Mouse (Mus musculus) gastrocnemius, postnatal 14 days (tissue): ENCODE data around the gene Ankrd65. TPM values are rescaled to one million over a fixed set of nuclear protein-coding genes. Genes with fewer than 3 reads are reported as not detected.
A peak's percentile ranks its signal among the peaks of the same experiment; 100 is the strongest.

Experiments
- DNase-seq: peaks from one replicate; pipeline ENCODE4 v3.0.0; 2021; ENCODE audit warnings: mixed read lengths
- intact Hi-C: fragments of 180-260 bp; cut with DNase I; formaldehyde crosslinking; loops from one replicate; pipeline ENCODE4 v1.15.1; 2025; ENCODE audit warnings: low total_unique reads
- total RNA-seq, 2 experiments: library from RNA; stranded (reverse); gene quantifications; 2 replicates each; pipeline ENCODE4 v1.2.3; 2021

Ankrd65 gene
- total RNA-seq, 2 experiments from 2014 or later, result not detected

DNA sequence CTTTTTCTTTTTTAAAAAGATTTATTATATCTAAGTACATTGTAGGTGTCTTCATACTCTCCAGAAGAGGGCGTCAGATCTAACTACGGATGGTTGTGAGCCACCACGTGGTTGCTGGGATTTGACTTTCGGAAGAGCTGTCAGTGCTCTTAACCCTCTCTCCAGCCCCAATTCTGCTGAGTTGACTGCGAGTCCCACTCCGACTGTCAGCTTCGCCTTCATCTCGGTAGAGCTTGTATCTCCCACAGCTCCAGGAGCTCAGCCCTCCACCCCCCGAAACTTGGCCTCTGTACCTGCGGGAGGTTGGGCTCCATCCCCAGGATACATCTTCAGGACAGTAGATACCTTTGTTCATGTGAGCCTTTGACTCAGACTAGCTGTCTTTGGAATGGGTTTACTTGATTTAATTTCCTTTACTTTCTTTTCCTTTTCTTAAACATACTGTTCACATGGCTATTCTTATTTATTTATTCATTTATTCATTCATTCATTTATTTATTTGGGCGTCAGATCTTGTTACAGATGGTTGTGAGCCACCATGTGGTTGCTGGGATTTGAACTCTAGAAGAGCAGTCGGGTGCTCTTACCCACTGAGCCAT lies 12.6 kb downstream of the Ankrd65 start, which contains the start of gene Mrpl20:
Mrpl20 (plus strand) TSS at position 138 of the 599 bp plus-strand sequence.
- intact Hi-C loops, result no loop called here
- DNase-seq, result no peak

DNA sequence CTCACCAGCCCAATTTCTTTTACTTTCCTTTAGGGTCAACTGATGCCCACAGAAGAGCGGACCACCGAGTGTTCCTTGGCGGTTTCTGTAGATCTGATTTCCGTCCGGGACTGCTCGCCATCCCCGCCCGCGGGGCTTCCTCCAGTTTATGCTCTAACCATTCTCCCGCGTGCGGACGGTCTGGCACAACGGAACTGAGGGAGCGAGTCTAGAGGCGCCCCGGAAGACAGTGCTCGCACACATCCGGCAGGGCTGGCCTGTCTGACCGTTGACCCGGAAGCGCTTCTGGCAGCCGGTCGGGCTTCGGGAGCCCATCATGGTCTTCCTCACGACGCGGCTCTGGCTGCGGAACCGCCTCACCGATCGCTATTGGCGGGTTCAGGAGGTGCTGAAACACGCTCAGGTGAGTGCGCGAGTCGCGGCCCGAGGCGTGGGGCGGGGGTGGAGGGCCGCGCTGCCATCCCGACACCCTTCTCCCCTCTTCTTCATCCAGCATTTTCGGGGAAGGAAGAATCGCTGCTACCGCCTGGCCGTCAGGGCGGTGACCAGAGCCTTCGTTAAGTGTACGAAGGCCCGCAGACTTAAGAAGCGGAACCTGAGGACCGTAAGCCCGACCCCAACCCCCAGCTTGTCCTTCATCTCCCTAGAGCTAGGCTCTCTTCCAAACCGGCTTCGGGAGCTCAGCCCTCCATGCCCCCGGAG lies 13.3 kb downstream of the Ankrd65 start:
- DNase-seq, result peak; percentile 97
- intact Hi-C loops, result no loop called here

DNA sequence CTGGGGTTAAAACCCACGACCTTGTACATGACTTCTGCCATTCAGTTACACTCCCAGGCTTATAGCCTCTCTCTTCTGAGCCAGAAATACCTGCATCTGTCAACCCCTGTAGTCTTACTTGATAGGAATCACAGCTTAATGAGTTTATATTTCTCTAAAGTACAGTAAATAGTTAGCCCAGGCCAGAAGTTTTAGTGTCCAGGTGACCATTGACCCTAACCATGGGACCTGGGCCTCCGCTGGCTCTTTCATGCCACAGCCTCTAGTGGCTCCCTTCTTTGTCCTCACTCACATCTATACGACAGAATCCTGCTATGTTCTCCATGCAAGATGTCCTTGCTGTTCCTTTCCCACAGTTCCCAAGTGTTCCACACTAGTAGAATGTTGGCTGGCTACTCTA lies 17.6 kb downstream of the Ankrd65 start:
- no peak for DNase-seq

DNA sequence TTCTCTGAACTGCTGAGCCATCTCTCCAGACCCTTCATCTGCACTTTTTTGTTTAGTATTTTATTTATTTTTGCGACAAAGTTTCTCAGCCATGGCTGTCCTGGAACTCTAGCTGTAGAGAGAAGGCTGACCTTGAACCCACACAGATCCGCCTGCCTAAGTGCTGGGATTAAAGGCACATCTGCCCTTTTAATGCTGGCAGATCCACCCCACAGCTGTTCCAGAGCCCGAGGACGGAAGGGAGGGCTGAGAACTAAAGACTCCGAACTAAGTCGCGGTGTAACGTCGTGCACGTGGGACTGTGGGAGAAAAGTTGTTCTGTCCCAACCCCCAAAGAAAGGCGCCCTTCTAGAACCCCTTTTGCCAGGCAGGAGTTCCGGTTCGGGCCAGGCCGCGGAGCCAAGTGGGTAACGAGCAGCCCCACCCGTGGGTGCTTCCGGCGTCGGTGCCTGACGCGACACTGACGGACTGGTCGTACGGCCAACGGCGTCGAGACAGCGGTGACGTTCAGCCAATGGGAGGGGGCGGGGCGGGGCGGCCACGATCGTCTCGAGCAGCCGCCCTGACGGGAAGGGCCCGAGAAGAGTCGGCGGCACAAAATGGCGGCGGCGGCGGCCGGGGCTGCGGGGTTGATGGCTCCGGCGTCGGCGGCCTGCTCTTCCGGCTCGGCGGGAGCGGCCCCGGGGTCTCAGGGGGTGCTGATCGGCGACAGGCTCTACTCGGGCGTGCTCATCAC lies 21.9 kb downstream of the Ankrd65 start, which contains the start of gene Ccnl2:
Ccnl2 (plus strand) TSS at position 561 of the 736 bp plus-strand sequence.
- intact Hi-C loops, result no loop called here
- peak; percentile 95 for DNase-seq

More for the DNA sequence above, 17.6 kb downstream of the Ankrd65 start:
- intact Hi-C loops, result no loop called here

DNA sequence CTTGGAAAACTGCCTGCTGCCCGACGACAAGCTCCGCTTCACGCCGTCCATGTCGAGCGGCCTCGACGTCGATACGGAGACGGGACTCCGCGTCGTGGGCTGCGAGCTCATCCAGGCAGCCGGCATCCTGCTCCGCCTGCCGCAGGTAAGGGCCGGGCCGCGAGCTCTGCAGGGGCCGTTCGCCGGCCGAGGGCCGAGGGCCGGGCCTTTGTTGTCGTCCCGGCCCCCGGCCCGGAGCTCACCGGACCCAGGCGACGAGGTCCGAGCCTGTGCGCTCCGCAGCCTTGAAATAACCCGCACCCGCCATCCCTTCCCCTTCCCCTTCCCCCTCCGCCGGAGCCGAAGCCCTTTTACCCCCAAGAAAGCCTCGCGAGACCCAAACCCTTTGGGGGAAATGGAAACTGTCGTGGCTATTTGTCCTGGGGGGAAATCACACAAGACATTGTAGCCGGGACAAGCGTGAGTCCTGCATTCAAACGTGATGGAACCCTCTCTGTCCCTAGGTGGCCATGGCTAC lies 22.5 kb downstream of the Ankrd65 start:
- intact Hi-C loops, result no loop called here
- peak; percentile 33 for DNase-seq

DNA sequence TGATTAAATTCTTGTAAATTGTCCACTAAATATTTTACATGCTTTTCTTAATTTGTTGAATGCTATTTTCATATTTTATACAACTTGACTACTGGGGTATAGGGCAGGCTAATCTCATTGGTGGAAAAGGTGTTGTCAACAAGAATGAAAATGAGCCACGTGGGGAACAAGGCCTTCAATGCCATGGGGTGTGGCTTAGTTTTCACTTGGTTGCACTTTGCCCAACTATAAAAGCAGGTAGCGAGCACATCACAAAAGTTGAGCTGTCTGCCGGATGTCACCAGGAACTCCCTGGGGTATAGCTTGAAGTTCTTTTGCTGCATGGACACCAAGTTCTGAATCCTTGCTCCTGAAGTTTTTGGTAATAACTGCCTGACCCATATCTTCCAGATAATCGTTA lies 27.3 kb downstream of the Ankrd65 start:
- DNase-seq, result no peak
- intact Hi-C loops, result no loop called here

DNA sequence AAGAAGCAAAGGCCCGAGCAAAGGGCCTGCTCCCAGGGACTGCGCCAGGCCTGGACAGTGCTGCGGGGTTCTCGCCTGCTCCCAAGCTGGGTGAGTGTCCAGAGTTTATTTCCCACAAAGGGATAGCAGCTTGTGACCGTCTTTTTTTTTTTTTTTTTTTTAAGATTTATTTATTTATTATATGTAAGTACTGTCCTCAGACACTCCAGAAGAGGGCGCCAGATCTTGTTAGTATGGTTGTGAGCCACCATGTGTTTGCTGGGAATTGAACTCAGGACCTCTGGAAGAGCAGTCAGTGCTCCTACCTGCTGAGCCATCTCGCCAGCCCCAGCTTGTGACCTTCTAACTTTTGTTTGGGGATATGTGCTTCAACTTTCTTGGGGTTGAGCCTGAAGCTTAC lies 30.8 kb downstream of the Ankrd65 start:
- intact Hi-C loops, result no loop called here
- DNase-seq, result peak; percentile 17

DNA sequence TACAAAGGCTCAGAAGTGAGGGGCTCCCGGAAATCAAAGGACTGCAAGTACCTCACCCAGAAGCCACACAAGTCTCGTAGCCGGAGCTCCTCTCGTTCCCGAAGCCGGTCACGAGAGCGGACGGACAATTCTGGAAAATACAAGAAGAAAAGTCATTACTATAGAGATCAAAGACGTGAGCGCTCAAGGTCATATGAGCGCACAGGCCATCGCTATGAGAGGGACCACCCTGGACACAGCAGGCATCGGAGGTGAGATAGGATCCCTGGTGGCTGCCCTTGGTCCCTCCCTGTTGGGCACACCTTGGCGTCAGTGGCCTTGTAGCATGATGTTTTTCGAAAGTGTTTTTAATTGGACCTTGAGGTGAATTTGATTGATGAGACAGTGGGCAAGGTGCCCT lies 33.2 kb downstream of the Ankrd65 start:
- intact Hi-C loops, result no loop called here
- DNase-seq, result no peak

DNA sequence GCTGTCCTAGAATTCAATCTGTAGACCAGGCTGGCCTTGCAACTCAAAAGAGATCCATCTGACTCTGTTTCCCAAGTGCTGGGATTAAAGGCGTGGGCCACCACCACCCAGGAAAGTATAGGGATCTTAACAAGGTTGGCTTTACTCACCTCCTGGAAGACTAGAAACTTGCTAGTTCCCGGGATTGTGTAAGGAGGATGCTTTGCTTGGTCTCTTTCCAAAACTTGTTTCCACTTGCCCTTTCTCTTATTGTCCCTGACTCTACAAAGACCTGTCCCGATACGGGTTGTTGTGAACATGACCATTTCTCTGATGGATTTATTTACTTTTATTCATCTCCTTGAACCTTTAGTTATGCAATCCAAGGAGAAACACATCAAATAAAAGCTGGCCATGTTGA lies 39.6 kb downstream of the Ankrd65 start:
- intact Hi-C loops, result no loop called here
- no peak for DNase-seq

DNA sequence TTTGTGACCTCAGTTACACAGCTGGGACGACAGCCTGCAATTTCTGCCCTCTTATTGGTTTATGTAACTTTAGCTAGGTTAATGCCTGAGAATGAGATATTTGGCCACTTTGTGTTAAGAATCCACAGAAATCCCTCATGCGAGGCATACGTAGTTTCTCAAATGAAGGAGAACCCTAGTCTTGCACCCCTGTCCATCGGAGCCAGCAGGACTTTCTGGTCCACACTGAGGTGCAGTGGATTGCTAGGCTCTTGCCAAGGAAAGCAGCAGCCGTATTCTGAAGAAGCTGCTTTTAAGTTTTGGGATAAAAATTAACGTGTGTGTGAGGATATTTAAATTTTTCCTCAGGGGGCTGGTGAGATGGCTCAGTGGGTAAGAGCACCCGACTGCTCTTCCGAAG lies 40.4 kb downstream of the Ankrd65 start:
- intact Hi-C loops, result no loop called here

DNA sequence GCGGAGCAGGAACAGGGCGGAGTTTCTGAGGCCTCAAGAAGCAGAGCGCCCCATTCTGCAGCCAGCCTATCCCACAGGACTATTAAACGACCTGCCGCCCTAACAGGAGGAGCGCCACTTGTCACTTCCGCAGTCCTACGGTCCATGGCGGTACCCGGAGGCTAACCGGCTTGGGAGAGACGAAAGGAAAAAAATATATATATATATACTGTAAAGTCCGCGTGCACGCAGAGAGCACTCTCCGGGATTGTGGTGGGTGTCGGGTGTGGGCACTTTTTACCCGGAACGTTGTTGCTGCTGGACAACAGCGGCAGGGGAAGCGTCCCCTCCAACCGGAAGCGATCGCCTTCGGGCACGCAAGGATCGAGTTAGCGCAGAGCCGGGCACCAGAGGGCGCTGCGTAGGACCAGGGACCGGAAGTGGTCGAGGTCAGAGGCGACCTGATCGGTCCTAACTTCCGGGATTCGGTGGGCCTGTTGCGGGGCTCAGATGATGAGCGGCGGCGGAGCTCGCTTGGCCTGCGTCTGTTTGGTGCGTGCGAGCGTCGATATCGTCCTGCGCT lies 41.0 kb downstream of the Ankrd65 start, which contains the start of gene Aurkaip1:
Aurkaip1 (plus strand) TSS at position 68 of the 562 bp plus-strand sequence.
- intact Hi-C loops, result no loop called here
- peak; percentile 96 for DNase-seq

More for the DNA sequence above, 40.4 kb downstream of the Ankrd65 start:
- DNase-seq, result no peak

DNA sequence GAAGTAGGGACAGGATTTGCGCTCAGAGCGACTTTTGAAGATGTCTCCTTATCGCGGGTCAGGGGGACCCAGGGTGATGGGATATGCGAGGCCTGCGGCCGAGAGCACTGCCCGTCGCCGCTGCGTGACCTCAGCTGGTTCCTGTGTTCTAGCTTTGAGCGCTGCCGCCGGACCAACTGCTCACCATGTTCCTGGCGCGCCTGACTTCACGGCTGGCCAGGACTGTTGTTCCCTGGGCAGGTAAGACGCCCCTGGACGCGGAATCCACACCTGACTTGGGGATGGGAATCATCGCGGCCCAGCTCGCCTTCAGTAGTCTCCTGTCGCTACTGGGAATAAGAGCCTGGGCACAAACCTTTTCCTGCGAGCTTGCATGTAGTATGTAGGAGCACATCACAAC lies 41.6 kb downstream of the Ankrd65 start:
- intact Hi-C loops, result no loop called here

DNA sequence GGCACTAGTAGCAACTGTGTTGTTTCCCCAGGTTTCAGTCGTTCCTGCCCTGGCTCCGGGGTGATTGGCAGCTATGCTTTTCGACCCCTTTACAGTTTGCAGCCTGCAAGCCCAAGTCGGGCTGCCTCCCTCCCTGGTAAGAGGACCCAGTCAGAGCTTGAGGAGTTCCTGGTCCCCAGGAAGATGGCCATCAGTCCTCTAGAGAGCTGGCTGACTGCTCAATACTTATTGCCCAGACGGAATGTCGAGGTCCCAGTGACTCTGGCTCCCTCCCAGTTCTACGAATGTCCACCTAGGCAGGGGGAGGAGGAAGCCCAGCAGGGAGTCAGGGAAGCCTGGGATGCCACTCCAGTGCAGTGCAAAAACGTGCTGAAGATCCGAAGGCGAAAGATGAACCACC lies 42.1 kb downstream of the Ankrd65 start:
- DNase-seq, result peak; percentile 9
- intact Hi-C loops, result no loop called here

More for the DNA sequence above, 41.6 kb downstream of the Ankrd65 start:
- DNase-seq, result peak; percentile 30

DNA sequence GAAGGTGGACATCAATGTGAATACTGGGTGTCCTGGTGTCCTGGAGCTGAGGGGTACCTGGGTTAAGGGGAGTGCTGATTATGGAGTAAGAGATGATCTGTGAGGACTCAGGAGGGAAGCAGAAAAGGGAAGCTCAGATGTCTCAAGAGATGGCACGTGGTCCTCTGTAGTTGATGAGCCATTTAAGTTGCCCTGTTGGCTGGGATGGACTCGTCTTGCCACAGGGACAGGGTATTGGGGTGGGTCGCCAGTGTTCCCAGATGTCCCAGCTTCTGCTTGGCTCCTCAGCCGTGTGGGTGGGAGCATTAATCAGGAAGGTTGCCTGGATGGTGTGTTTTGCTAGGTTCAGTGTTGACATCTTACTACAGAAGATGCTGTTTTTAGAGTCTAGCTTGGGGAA lies 43.0 kb downstream of the Ankrd65 start:
- intact Hi-C loops, result no loop called here

DNA sequence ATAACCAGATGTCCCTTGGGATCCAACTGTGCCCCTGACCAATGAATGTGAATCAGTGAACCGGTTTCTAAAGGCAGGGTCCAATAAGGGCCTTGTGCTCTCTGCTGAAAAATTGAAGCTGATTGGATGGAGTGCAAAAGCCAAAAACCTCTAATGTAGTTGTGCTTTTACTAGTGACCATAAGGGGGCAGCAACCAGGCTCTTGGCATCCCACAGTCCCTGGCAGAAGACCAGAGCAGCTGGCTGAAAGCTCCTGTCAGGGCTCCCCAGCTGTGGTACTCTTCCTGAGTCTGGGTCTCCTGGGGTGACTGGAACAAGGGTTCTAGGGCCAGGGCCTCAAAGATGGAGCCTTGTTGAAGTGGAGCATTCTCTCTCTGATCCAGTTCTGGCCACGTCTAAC lies 43.6 kb downstream of the Ankrd65 start:
- intact Hi-C loops, result no loop called here
- peak; percentile 92 for DNase-seq

More for the DNA sequence above, 43.0 kb downstream of the Ankrd65 start:
- no peak for DNase-seq

DNA sequence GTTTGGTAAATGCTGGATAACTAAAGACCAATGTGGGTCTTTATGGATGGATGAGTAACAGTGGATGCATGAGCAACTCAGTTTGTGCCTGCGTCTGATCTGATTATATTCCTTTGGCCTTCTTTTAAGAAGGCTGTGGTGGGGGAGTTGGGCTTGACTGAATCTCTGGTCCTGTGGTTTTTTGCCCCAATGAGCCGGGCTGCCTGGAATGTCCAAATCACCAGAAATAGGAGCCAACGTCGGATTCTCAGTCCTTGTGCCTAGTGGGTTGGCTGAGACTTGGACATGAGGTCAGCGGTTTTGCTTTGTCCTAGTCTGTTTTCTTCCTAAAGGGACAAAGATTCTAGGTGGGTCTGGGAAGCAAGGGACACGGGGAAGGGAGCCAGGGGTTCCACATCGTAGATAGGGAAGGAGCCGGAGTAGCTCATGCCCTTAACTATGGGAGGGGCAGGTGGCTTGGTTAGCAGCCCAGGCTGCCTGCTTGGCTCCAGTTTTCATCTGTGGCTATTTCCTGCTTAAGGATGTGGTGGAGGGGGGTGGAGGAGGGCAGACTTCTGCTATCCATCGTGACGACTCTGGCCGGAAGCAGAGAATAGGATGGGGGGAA lies 47.3 kb downstream of the Ankrd65 start:
- intact Hi-C loops, result no loop called here
- peak; percentile 71 for DNase-seq

DNA sequence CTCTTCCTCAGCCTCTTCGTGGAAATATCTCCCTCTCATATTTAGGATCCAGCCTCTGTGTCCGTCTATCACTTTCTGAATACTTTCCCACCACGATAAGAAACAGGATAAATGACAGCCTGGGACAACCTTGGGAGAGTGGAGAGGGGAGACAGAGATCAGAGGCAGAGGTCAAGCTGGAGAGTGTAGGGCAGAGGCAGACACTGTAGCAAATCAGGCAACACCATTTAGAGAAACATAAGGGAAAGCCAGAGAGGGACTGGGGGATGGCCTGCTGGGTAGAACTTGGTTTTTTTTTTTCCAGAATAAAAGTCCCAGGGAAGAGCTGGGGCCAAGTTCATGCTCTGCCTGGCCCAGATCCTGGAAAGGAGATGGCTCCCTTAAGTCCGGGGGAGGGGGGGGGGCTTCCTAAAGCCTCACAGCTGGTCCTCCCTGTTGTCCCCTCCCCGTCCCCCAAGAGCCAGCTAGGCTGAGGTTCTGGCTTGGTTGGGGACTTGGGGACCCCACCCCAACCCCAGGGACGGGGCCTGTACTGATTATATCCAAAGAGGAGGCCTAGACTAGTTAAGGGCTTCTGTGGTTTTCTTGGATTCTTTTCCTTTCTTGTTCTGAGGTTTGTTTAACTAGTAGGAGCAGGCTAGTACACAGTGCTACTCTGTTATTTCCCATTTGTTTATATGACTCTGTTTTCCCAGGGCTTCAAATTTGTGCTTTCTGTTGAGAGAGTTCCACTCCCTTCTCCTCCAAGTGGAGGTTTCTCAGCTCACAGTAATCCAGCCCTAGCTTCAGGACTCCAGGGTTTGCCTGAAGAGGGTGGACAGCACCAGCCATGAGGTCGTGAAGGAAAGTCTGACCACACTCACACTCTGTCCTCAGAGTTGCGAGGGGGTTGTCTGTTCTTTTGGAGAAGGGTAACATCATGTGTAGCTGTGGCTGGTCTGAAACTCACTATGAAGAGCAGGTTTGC lies 48.2 kb downstream of the Ankrd65 start:
- intact Hi-C loops, result no loop called here
- DNase-seq, result peak; percentile 73

DNA sequence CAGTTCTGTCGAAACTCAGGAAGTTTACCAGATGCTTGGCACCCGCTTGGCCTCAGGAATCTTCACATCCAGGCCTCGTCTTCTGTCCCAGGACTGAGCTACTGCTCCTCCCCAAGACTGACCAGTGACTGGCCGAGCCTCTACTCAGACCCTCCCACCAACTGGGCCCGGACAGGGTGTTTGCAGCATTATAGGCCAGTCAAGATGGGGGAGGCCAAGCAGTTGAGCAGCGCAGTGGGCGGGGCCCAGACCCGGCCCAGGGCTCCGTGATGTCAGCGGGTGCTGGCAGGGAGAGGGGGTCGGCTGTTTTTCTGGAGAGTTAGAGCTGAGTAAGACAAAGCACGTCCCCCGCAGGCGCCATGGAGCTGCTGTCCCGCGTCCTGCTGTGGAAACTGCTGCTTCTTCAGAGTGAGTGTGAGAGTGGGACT lies 49.3 kb downstream of the Ankrd65 start, which contains the start of gene Mxra8:
Mxra8 (plus strand) TSS at position 198 of the 428 bp plus-strand sequence.
- DNase-seq, result peak; percentile 95
- intact Hi-C loops, result no loop called here
